Mouse (Mus musculus) thymus, postnatal 0 days (tissue): ENCODE results near the gene Gm45021. TPM values are rescaled to one million over a fixed set of nuclear protein-coding genes. Genes with fewer than 3 reads are reported as not detected.

Source experiments
- DNase-seq: peaks from one replicate; pipeline ENCODE4 v3.0.0-alpha.2; 2015; ENCODE audit warnings: low spot score
- polyA plus RNA-seq: library from polyadenylated mRNA; unstranded; fragments of >200 nt; fragmentation: Nextera tagmentation; extraction: Ambion mirVana; gene quantifications from 2 replicates; pipeline ENCODE4 v1.2.1, GENCODE M21; 2015

Gene Gm45021
- polyA plus RNA-seq, 1 experiment from 2014 or later = 0.48 TPM

GRCm38 (mm10) chr6:48572014-48572413, 17.4 kb upstream of the Gm45021 start:
- DNase-seq = no peak

- DNase-seq = no peak
Measured at GRCm38 (mm10) chr6:48572572-48573061, 16.8 kb upstream of the Gm45021 start, which contains the start of gene Rarres2. Gene Rarres2, minus strand, starts transcription at chr6:48572789.

DNA sequence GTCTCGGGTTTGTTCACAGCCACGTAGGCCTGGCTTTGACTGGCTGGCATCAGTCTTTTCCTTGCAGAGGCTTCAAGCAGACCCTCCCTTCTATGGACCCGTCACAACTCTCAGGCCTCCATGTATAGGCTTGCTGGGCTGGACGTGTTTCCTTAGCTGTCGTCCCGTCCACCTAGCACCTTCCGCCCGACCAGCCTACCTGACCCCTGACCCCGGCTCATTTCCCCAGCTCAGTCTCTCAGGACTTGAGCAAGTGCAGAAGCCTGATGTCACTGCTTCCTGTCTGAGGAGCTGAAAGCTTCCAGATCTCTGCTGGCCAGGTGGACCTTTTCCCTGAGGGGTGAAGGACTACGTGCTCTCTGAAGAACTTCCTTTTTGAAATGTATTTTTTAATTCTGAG, 16.1 kb upstream of the Gm45021 start:
- DNase-seq = no peak

- DNase-seq = no peak
Measured at GRCm38 (mm10) chr6:48573981-48574380, 15.4 kb upstream of the Gm45021 start.

GRCm38 (mm10) chr6:48578736-48579135, 10.7 kb upstream of the Gm45021 start:
- DNase-seq = no peak

DNA sequence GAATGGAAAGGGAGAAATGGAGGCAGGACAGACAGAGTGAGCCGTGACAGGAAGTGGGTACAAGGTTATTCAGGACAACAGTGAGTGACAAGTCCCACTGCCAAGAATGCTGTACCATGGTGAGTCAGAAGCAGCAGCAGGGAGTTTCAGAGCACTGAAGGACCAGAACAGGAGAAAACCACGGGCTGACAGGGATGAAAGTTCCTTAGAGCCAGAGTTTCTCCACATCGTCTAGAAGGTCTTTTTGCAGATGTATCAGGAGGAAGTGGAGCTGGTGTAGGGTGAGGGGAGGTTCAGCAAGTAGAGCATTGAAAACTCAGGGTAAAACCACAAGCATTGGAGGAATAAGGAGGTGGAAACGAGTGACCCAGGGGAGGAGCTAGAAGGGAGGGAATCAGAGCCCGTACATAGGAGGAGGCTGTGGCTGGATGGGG, 10.2 kb upstream of the Gm45021 start:
- no peak for DNase-seq

DNA sequence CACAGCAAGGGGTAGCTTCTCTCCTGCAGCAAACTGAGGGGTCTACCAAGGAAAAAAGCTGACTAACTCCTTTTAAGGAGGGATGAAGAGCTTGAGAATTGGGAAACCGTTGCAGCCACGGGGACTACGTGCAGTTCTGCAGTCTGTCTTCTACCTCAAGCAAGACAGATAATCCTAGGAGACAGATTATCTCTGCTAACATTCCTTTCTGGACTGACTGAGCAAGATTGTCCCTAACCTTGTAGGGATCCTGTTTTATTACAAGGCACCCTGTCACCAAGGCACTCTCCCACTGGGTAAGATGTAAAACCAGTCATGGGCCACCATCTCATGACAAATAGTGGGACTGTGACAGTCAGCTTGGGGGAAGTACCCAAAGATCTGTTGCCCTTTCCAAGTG, 8.2 kb upstream of the Gm45021 start:
- DNase-seq = no peak

- DNase-seq = peak; percentile 66
Measured at GRCm38 (mm10) chr6:48582037-48582436, 7.4 kb upstream of the Gm45021 start.

GRCm38 (mm10) chr6:48591221-48591845, 1.9 kb downstream of the Gm45021 start:
- DNase-seq = no peak

DNA sequence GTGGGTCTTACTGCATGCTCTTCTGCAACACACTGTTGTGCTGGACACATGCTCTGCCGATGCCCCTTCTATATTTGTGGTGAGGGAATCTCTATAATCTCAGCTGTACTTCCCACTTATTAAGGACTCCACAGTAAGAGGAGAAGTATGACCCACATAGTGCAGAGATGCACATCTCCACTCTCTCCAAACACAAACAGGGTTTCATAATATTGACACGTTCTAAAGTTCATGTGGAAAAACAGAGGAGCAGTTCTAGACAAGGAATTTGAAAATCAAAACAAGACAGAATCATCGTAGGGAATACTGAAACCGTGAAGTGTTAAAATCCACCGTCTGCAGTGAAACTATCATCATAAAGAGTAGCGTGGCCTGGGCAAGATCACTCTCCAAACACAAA, 2.5 kb downstream of the Gm45021 start:
- DNase-seq = no peak

DNA sequence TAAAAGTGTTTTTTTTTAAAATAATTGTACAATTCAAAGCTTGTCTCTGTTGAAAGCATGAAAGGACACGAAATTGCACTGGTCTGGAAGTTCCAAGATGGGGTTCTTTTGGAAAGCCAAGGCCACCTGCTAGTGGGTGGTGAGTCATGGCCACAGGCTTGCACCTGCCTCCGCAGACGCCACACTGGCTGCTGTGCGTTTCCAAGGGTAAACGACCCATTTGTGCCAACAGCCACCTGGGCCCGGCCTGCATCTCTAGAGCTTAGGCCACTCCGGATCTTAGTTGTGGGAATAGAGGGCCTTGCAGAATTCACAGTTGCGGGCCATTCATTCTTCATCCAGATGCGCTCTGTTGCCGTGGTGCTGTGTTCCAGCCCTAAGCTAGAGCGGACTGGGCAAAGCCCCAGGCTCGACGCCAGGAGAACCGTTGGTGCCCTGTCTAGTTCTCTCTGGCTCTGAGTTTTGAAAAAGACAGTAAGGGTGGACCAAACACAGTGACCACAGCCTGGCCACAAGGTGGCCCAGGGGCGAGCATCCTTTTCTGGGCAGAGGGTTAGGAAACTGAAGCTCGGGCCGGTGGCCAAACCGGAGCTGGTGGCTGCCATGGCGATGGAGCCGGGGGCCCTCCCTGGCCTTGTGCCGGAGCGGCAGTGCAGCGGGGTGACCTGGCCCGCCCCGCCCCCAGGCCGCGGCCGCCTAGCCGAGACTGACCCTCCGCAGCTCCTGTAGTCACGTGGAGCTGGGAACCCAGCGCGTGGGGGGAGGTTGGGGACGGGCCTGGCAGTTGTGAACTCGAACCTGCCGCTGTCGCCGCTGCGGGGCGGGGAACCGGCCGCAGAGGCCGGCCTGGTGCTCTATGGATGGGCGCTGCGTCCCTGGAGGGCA, 4.0 kb downstream of the Gm45021 start, which contains the start of the genes Repin1 and Gm44965:
Gene Repin1, plus strand, starts transcription at position 726 of the 885 bp plus-strand sequence.
Gene Gm44965, plus strand, starts transcription at position 784 of the 885 bp plus-strand sequence.
- DNase-seq = peak; percentile 62

GRCm38 (mm10) chr6:48594043-48594738, 4.8 kb downstream of the Gm45021 start:
- peak; percentile 65 for DNase-seq

DNA sequence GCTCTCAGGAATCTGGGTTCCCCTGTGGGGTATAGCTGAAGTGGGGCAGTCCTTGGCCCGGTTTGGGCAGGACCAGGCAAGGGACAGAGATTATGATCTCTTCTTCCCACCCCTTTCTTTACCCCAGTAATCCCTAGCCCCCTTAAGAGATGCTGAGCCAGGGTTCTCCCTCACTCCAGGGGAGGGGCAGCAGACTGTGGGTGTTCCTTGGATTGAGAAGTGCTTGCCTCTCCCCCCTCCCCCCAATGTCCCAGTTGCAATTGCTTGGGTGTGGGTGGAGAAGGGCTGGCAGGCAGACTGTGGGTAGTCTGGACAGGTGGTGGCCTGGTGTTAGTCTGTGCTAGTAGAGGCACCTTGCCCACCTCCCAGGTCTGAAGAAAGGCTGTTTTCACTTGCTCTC, 5.9 kb downstream of the Gm45021 start:
- DNase-seq = no peak

- no peak for DNase-seq
Measured at GRCm38 (mm10) chr6:48596545-48597232, 7.3 kb downstream of the Gm45021 start.

DNA sequence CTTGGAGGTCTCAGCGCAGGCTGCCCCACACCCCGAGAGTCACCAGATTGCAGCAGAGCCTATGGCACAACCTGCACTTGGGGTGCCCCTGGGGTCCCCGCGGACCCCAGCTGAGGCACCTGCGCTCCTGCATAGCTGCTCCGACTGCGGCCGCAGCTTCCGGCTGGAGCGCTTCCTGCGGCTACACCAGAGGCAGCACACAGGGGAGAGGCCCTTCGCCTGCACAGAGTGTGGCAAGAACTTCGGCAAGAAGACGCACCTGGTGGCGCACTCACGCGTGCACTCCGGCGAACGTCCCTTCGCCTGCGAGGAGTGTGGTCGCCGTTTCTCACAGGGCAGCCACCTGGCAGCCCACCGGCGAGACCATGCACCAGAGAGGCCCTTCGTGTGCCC, 7.8 kb downstream of the Gm45021 start:
- DNase-seq = no peak

- no peak for DNase-seq
Measured at GRCm38 (mm10) chr6:48600594-48600993, 11.2 kb downstream of the Gm45021 start.

GRCm38 (mm10) chr6:48601271-48602079, 12.1 kb downstream of the Gm45021 start, which contains the start of gene Zfp775:
Gene Zfp775, plus strand, starts transcription at chr6:48602063.
- DNase-seq = peak; percentile 92

DNA sequence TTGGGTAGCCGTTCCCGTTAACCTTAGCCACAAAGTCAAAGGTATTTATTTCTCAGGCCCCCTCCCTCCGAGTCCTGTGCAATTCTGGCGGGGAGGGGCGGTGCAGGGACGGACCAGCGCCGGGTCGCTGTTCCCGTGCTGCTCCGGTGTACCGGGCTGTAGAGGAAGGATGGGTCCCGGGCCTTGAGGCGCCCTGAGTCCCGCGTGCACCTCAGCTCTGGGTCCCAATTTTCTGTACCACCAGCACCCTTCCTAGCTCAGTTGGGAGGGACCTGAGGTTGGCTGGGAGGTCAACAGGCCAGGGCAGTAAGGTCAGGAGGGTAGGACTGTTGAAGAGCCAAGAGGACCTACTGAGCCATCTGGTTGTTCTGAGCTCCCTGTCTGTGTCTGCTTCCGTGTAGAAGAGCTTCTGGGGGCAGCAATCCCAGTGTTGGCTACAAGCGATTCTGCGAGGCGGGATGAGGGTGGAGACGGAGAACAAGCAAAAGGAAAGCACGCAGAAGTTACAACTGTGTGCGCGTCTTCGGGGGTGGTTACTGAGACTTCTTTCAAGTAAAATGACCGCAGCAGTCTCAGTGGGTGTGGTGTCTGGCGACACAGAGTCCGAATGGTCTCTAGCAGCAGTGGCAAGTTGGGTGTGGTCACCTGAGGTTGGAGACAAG, 12.8 kb downstream of the Gm45021 start:
- no peak for DNase-seq

DNA sequence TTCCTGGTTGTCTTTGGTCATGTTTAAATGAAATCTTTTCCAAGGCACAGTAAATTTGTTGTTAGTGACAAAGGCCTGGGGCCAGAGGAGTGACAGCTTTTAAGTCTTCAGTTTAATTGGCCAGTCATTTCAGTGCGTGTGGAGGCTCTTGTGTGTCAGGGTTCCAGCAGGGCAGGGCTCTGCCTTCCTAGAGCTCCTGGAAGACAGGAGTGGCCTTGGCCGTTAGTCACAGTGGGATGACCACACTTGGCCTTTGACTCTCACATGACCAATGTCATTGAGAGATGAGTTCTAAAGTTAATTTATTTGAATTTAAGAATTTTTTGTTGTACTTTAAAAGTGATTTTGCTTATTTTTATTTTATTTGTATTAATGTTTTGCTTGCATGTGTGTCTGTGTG, 18.7 kb downstream of the Gm45021 start:
- no peak for DNase-seq

- DNase-seq = no peak
Measured at GRCm38 (mm10) chr6:48609512-48609911, 20.1 kb downstream of the Gm45021 start.
